Mouse (Mus musculus) limb, embryonic 12.5 days (tissue): Measurements from ENCODE around the gene Map1b. TPM values are rescaled to one million over a fixed set of nuclear protein-coding genes. Genes with fewer than 3 reads are reported as not detected.

ENCODE experiments used
- ATAC-seq: fragments of 200-750 bp; cut with Nextera tagmentation; 2 replicates; pipeline ENCODE4 v1.8.0; 2017; ENCODE audit warnings: low read depth, moderate TSS enrichment; ENCODE audit not compliant: insufficient number of reproducible peaks, insufficient read depth, low FRiP score, low TSS enrichment
- H3K27ac ChIP-seq: fragments of 300-500 bp; sonication (generic); 2 replicates; pipeline ENCODE4 v1.5.1; 2016; ENCODE audit warnings: mild to moderate bottlenecking, moderate library complexity
- H3K27me3 ChIP-seq: fragments of 300-500 bp; sonication (generic); 2 replicates; pipeline ENCODE4 v1.6.1; 2016; ENCODE audit warnings: mild to moderate bottlenecking, moderate library complexity
- H3K36me3 ChIP-seq: fragments of 300-500 bp; sonication (generic); 2 replicates; pipeline ENCODE4 v1.6.1; 2016; ENCODE audit warnings: mild to moderate bottlenecking, moderate library complexity
- H3K4me1 ChIP-seq: fragments of 300-500 bp; sonication (generic); replicated peaks from 2 replicates; pipeline ENCODE4 v1.6.1; 2016
- H3K4me2 ChIP-seq: fragments of 300-500 bp; sonication (generic); 2 replicates; pipeline ENCODE4 v1.6.1; 2016; ENCODE audit warnings: mild to moderate bottlenecking, moderate library complexity
- H3K4me3 ChIP-seq: fragments of 300-500 bp; sonication (generic); replicated peaks from 2 replicates; pipeline ENCODE4 v1.5.1; 2016; ENCODE audit warnings: mild to moderate bottlenecking
- H3K9ac ChIP-seq: fragments of 300-500 bp; sonication (generic); replicated peaks from 2 replicates; pipeline ENCODE4 v1.6.1; 2016; ENCODE audit warnings: mild to moderate bottlenecking, moderate library complexity
- H3K9me3 ChIP-seq: fragments of 300-500 bp; sonication (generic); 2 replicates; pipeline ENCODE4 v1.6.1; 2016; ENCODE audit warnings: mild to moderate bottlenecking, moderate library complexity
- WGBS: fragments of 180-500 bp; shearing (Covaris S2); methylation state at CpG from one replicate; pipeline ENCODE4 v1.1.7; 2016; 5-methylcytosine and 5-hydroxymethylcytosine counted together
- polyA plus RNA-seq: library from polyadenylated mRNA; unstranded; fragments of >200 nt; fragmentation: Nextera tagmentation; extraction: Ambion mirVana; gene quantifications from 2 replicates; pipeline ENCODE4 v1.2.1, GENCODE M21; 2016

The Map1b gene
- polyA plus RNA-seq, 1 experiment from 2014 or later = 137 TPM

DNA sequence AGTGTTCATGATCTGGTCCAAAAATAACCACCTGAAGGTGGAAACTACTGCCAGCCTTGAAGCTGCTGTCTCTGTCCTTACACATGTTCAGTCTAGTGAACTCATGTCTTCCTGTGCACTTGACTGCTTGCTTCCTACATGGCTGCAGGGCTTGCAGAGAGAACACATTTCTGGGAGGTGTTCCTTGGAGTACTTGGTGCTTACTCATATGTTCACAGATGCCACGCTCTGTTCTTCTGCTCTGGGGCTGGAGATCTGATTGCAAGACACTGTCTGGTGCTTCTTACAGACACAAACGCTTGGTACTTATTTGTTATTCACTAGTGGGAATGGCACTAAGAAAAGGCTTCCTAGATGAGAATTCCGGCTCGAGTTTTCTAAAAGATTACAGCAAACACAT, 54.5 kb downstream of the Map1b start:
- Histone ChIP-seq H3K27me3 (no peaks in the 10 kb centered on the region), H3K9ac (no peak overlapping the region), H3K36me3 (peaks cover 8% of the 10 kb centered on the region; the same call in 1 of the 2 replicates), H3K4me2 (no peak overlapping the region), H3K4me3 (no peak overlapping the region), H3K27ac (no peak overlapping the region), H3K9me3 (no peaks in the 10 kb centered on the region), H3K4me1 (peaks cover 15% of the 10 kb centered on the region; the same call in 1 of the 2 replicates)
- WGBS = 84% methylated on average over 4 of the region's 4 CpGs
- no peak for ATAC-seq

DNA sequence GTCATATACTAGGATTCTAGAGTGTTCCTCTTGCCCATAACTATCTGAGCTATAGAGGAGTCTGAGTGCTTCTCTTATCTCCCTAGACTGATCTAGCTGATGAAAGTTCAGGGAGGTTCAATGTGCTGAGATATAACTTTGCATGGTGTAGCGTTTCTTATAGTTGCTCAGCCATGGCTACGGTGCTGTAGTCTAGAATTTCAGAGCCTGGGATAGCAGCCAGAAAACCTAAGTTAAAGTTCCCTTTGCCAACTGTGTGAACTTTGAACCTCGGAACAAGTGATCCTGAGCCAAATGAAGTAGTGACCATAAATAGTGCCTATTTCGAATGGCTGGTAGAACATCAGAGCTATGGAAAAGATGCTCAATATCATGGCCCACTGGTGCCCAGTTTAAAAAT, 56.7 kb downstream of the Map1b start:
- Histone ChIP-seq H3K9ac (no peak overlapping the region), H3K27me3 (no peaks in the 10 kb centered on the region), H3K27ac (no peak overlapping the region), H3K4me2 (no peak overlapping the region), H3K36me3 (peaks cover 8% of the 10 kb centered on the region; the same call in 1 of the 2 replicates), H3K4me3 (no peak overlapping the region), H3K9me3 (no peaks in the 10 kb centered on the region), H3K4me1 (peaks cover 10% of the 10 kb centered on the region; the same call in 1 of the 2 replicates)
- WGBS = 88% methylated on average over 4 of the region's 4 CpGs
- no peak for ATAC-seq

DNA sequence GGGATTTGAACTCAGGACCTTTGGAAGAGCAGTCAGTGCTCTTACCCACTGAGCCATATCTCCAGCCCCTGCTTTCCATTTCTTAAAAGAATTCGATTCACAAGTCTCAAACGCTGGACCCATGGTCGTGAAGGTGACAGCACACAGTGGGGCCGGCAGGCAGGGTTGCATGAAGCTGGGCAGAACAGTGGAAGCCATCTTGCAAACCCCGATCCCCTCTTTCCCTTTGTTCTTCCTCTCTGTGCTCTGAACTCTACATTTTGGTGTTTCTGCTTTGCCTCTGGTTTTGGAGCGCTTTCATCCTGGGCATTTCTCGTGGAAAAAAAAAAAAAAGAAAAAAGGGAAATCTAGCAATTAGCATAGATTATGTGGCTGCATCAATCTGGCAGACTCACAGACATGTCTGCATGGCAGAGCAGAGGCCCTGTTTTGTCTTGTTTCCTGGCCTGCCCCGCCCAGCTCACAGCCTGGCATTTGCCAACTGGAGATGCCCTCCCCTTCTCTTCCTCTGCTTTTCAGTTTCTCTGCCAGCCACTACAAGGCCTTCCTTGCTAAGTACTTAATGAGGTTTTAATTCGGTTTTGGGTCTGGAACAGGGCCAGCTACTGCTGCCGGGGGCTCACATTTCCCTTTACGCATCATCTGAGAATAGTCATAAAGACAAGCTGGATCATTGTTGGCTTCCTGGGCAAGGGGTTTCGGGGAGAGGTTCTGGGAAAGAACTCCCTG, 57.5 kb downstream of the Map1b start:
- H3K4me2 ChIP-seq = no peak overlapping the region
- H3K27me3 ChIP-seq = no peaks in the 10 kb centered on the region
- peaks cover 8% of the 10 kb centered on the region; the same call in 1 of the 2 replicates for H3K36me3 ChIP-seq
- no peaks in the 10 kb centered on the region for H3K9me3 ChIP-seq
- 0 out of 2 replicates have a peak overlapping the region, but pooled peaks have one; percentile 45 for H3K27ac ChIP-seq
- no peak overlapping the region for H3K4me3 ChIP-seq
- H3K4me1 ChIP-seq = peaks cover 10% of the 10 kb centered on the region; the same call in 1 of the 2 replicates
- no peak for ATAC-seq
- WGBS = 72% methylated on average over 12 of the region's 12 CpGs
- no peak overlapping the region for H3K9ac ChIP-seq

DNA sequence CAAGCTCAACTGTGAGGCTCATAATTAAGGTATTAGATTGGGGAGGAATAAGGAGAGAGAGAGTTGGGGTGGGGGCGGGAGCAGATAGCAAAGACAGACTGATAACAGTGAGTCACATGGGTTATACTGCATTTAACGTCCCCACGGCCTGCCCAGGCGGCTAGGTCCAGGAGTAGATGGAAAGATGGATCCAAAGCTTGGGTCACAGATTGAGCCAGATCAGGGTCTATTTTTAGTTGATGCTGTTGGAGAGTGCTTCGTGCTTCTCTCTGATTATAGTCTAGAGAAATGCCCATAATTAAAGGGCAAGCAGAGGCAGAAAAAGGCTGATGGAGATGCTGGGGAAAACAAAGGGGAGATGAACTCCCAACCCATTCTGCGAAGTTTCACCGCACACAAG, 61.4 kb downstream of the Map1b start:
- WGBS = 91% methylated on average over 7 of the region's 7 CpGs

DNA sequence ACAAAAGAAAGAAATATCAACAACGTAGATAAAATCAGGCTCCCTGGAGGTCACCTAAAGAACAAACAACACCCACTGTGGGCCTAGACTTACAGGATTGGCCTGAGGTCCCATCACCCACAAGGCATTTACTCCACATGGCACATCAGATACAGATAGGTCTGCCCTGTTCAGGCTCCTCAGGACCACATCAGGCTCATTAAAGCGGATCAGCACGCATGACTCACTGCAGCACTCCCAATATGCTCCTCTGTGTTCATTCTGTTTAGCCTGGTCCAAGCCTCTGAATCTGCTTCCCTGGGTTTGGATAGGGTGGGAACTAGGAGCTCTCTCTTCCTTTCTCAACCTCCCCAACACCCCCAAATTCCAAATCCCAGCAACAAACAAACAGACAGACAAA, 63.9 kb downstream of the Map1b start:
- Histone ChIP-seq H3K27ac (no peak overlapping the region), H3K9me3 (no peaks in the 10 kb centered on the region), H3K9ac (no peak overlapping the region), H3K36me3 (no peaks in the 10 kb centered on the region), H3K4me2 (no peak overlapping the region), H3K27me3 (no peaks in the 10 kb centered on the region), H3K4me3 (no peak overlapping the region), H3K4me1 (peaks cover 27% of the 10 kb centered on the region)
- WGBS = 89% methylated on average over 3 of the region's 3 CpGs
- ATAC-seq = no peak

More for the DNA sequence above, 61.4 kb downstream of the Map1b start:
- no peaks in the 10 kb centered on the region for H3K36me3 ChIP-seq
- no peak overlapping the region for H3K27ac ChIP-seq
- H3K9me3 ChIP-seq = no peaks in the 10 kb centered on the region
- H3K4me1 ChIP-seq = peaks cover 16% of the 10 kb centered on the region
- no peak overlapping the region for H3K4me2 ChIP-seq
- H3K27me3 ChIP-seq = no peaks in the 10 kb centered on the region
- no peak overlapping the region for H3K9ac ChIP-seq
- no peak overlapping the region for H3K4me3 ChIP-seq
- no peak for ATAC-seq

DNA sequence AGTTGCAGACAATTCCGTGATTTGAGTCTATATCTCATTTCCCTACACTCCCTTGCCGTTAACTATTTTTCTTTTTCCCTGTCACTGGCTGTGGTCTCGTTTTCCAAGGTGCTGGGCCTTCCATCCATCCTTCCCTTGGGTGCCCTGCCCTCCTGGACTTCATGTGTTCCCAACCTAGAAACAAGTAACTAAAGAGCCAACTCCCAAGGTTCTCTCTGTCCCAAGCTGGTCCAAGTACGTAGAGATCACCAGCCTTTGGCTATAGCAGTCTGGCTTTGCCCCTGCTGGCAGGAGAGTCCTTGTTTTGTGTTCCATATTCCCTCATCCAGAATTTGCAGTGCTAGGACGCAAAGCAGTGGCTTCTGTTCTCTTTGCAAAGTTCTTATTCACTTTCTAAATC, 65.1 kb downstream of the Map1b start:
- Histone ChIP-seq H3K27me3 (no peaks in the 10 kb centered on the region), H3K36me3 (no peaks in the 10 kb centered on the region), H3K4me2 (no peak overlapping the region), H3K9me3 (no peaks in the 10 kb centered on the region), H3K4me3 (no peak overlapping the region), H3K9ac (no peak overlapping the region), H3K27ac (no peak overlapping the region), H3K4me1 (peaks cover 31% of the 10 kb centered on the region)
- WGBS = 88% methylated on average over 5 of the region's 5 CpGs
- no peak for ATAC-seq

DNA sequence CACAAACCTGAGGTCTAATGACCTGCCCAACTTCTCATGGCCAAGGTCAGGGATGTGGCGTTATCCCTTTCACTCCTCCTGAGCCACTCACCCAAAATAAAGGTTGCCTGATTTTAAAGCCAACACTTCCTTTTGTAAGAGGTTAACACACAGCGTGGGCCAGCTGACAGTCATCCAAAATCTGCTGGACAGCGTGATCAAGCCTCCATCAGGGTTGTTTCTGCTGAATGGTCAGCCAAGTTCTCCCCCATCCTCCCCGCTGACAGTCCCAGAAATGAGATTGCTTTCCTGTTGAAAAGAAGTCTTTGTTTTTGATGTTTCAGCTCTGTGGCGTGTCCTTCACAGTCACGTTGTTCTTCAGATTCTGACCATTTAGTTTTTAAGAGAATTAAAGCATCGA, 65.6 kb downstream of the Map1b start:
- Histone ChIP-seq H3K9me3 (no peaks in the 10 kb centered on the region), H3K27ac (no peak overlapping the region), H3K27me3 (no peaks in the 10 kb centered on the region), H3K4me2 (no peak overlapping the region), H3K9ac (no peak overlapping the region), H3K36me3 (no peaks in the 10 kb centered on the region), H3K4me1 (peaks cover 31% of the 10 kb centered on the region), H3K4me3 (no peak overlapping the region)
- 95% methylated on average over 7 of the region's 7 CpGs for WGBS
- ATAC-seq = no peak

DNA sequence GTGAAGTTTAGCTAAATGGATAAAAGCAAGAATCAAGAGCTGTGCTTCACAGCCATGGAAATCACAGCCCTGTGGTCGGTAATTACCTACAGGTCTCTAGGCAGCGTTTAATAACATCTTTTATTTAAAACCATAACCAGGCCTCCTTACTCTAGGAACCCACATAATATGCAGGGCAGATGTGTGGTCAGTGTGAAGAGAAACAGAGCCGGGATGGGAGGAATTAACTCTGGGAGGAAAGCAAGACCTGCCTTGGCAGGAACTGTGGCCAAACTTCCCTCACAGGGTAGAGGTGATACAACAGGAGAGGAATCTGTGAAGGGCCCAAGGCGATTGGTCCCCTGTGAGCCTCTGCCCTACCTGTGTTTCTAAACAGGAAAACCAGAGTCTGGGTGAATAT, 66.8 kb downstream of the Map1b start:
- Histone ChIP-seq H3K9ac (no peak overlapping the region), H3K4me1 (peaks cover 38% of the 10 kb centered on the region), H3K4me3 (no peak overlapping the region), H3K9me3 (no peaks in the 10 kb centered on the region), H3K36me3 (no peaks in the 10 kb centered on the region), H3K27ac (peak overlapping the region; percentile 77), H3K4me2 (no peak overlapping the region), H3K27me3 (no peaks in the 10 kb centered on the region)
- 48% methylated on average over 4 of the region's 4 CpGs for WGBS
- ATAC-seq = peak; percentile 72

DNA sequence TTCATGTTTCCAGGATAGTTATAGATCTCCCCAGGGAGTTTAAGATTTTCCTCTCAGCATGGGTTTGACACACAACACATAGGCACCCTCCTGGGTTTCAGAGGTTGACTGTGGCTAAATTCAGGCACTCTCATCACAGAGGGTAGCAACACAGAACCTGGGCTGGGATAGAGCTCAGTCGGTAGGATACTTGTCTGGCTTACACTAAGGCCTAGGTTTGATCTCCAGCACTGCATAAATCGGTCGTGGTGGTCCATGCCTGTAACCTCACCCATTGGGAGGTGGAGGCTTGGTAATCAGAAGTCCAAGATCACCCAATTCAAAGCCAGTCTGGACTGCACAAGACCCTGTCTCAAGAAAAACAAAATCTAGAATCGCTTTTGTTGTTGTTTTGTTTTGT, 68.1 kb downstream of the Map1b start:
- H3K27me3 ChIP-seq = no peaks in the 10 kb centered on the region
- ATAC-seq = no peak
- no peak overlapping the region for H3K4me3 ChIP-seq
- no peaks in the 10 kb centered on the region for H3K9me3 ChIP-seq
- no peak overlapping the region for H3K9ac ChIP-seq
- H3K4me2 ChIP-seq = no peak overlapping the region
- H3K27ac ChIP-seq = no peak overlapping the region
- no peaks in the 10 kb centered on the region for H3K36me3 ChIP-seq
- WGBS = 69% methylated on average over 4 of the region's 4 CpGs
- peaks cover 42% of the 10 kb centered on the region for H3K4me1 ChIP-seq

DNA sequence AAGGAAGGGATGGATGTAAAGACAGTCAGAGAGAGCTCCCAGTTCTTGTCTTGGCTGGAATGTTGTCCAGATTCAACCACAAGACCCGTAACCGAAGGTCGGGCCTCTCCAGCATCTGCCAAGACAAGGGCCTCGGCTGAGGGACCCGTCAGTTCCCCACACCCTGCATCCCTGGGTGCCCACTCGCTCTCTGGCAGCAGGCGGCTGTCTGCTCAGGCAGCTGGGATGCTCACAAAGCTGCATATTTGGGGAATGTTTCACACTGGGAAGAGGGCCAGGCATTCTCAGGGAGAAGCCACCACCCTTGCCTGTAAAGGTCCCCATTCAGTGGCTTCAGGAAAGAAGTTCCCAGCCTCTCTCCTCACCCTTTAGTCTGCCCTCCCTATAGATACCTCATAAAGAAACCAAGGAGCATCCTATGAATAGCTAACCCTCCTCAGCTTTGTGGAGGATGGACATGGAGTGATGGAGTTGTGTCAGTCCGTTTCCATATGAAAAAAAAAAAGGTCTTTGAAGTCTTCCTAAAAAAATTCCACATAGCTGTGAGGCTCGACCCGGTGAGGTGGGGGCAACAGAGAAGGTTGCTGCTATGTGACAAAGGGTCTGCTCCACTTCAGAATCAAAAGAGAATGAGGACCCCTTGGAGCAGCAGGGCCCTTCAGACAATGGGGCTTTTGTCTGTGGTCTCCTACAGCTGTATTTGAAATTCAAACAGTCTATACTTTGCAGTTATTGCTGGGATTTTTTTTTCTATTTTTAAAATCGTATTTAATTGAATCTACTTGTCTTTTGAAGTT, 68.7 kb downstream of the Map1b start:
- ATAC-seq = no peak
- no peaks in the 10 kb centered on the region for H3K9me3 ChIP-seq
- no peak overlapping the region for H3K27ac ChIP-seq

DNA sequence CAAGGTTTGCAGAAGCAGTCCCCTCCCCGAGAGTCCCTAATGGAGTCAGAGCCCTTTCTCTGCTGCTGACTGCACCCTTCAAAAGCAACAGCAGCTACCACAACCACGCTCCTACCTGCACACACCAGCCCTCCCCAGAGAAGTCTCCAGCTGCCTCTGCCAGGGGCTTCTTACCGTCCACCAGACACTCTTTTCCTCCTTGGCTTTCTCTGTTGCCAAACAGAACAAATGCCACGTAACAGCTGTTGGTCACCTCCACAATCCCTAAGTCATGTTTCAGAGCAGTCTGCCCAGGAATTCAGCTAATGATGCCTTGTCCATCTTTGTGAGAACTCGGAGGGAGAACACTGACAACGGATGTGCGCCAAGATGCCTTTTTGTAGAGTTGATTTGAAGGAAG, 69.3 kb downstream of the Map1b start:
- peaks cover 51% of the 10 kb centered on the region for H3K4me1 ChIP-seq
- H3K4me3 ChIP-seq = no peak overlapping the region
- no peak overlapping the region for H3K27ac ChIP-seq

More for the DNA sequence above, 68.7 kb downstream of the Map1b start:
- H3K36me3 ChIP-seq = no peaks in the 10 kb centered on the region
- no peaks in the 10 kb centered on the region for H3K27me3 ChIP-seq
- no peak overlapping the region for H3K4me3 ChIP-seq
- WGBS = 65% methylated on average over 11 of the region's 11 CpGs
- H3K4me2 ChIP-seq = no peak overlapping the region
- no peak overlapping the region for H3K9ac ChIP-seq
- peaks cover 45% of the 10 kb centered on the region for H3K4me1 ChIP-seq

More for the DNA sequence above, 69.3 kb downstream of the Map1b start:
- ATAC-seq = no peak
- Histone ChIP-seq H3K36me3 (no peaks in the 10 kb centered on the region), H3K4me2 (no peak overlapping the region), H3K9ac (no peak overlapping the region), H3K27me3 (no peaks in the 10 kb centered on the region), H3K9me3 (no peaks in the 10 kb centered on the region)
- 87% methylated on average over 7 of the region's 7 CpGs for WGBS
